In the genomic region with DNA sequence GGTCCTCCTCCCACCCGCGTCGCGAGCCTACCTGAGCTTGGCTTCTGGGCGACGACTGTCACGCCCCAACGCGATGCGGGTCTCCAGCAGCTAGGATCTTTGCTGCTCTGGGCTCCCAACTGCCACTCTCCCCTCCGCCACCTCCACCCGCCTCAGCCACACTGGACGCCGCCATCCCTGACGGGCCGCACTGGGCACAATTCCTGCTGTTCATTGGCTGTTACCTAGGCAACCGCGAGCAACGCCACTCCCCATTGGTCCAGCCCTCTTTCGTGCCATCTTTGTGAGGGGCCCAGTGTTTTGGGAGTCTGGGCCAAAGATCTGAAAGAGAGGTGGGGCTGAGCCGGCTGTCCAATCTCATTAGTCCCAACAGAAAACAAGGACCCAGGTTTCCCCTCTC, we compare ENCODE assay signal across 8 mouse cellular contexts. TPM values are rescaled to one million over a fixed set of nuclear protein-coding genes. Genes with fewer than 3 reads are reported as not detected.
DNase-seq lines count a peak whose midpoint lies in the region; ATAC-seq and TF ChIP-seq lines count a peak whose summit lies in the region.

A gene (minus strand): TSS at position 192 of the 400 bp plus-strand sequence.

- peak; percentile 61; the same call in 1 of the 2 replicates for TF ChIP-seq POLR2A in limb, embryonic 14.5 days (IDR thresholded peaks at IDR 0.05; ENCODE audit: borderline replicate concordance, extremely low read depth, insufficient read depth, insufficient read length)

- ATAC-seq in embryonic facial prominence, embryonic 15.5 days (ENCODE audit: insufficient number of reproducible peaks, low FRiP score, low TSS enrichment, low read depth), result peak; percentile 77
- ATAC-seq in kidney, embryonic 14.5 days (ENCODE audit: low FRiP score, low TSS enrichment), result peak; percentile 85
- ATAC-seq in limb, embryonic 14.5 days (ENCODE audit: low FRiP score, low read depth), result peak; percentile 79
- ATAC-seq in midbrain, postnatal 0 days (ENCODE audit: low FRiP score), result peak; percentile 84
- peak; percentile 73 for ATAC-seq in stomach, embryonic 14.5 days (ENCODE audit: insufficient number of reproducible peaks, insufficient read depth, low FRiP score, low read depth)

- no peaks in the 10 kb centered on the region for H3K27me3 ChIP-seq in embryonic facial prominence, embryonic 15.5 days
- no peaks in the 10 kb centered on the region for H3K27me3 ChIP-seq in heart, embryonic 10.5 days (ENCODE audit: insufficient read depth, poor library complexity, severe bottlenecking)
- no peaks in the 10 kb centered on the region for H3K27me3 ChIP-seq in kidney, embryonic 14.5 days (ENCODE audit: control insufficient read depth, insufficient read depth, low read length)
- no peaks in the 10 kb centered on the region for H3K27me3 ChIP-seq in limb, embryonic 14.5 days (ENCODE audit: control insufficient read depth, insufficient read depth, low read length)
- no peaks in the 10 kb centered on the region for H3K27me3 ChIP-seq in midbrain, postnatal 0 days (ENCODE audit: insufficient read depth, low read length)
- no peaks in the 10 kb centered on the region for H3K27me3 ChIP-seq in stomach, embryonic 14.5 days (ENCODE audit: control insufficient read depth, insufficient read depth, low read length)

- peak within 1 kb of the TSS; percentile 74 for H3K4me3 ChIP-seq in embryonic facial prominence, embryonic 15.5 days (replicated peaks)
- peak within 1 kb of the TSS; percentile 84 for H3K4me3 ChIP-seq in heart, embryonic 10.5 days
- peak within 1 kb of the TSS; percentile 81 for H3K4me3 ChIP-seq in kidney, embryonic 14.5 days (ENCODE audit: low read length)
- peak within 1 kb of the TSS; percentile 66 for H3K4me3 ChIP-seq in limb, embryonic 14.5 days (replicated peaks; ENCODE audit: low read length)
- peak within 1 kb of the TSS; percentile 72 for H3K4me3 ChIP-seq in midbrain, postnatal 0 days (ENCODE audit: low read depth, low read length)
- H3K4me3 ChIP-seq in stomach, embryonic 14.5 days (ENCODE audit: low read depth, low read length), result peak within 1 kb of the TSS; percentile 54

- peak within 1 kb of the TSS; percentile 90 for H3K4me2 ChIP-seq in embryonic facial prominence, embryonic 15.5 days (replicated peaks)
- peak within 1 kb of the TSS; percentile 89 for H3K4me2 ChIP-seq in kidney, embryonic 14.5 days (replicated peaks; ENCODE audit: low read depth, low read length)
- H3K4me2 ChIP-seq in limb, embryonic 14.5 days (replicated peaks; ENCODE audit: low read depth, low read length, severe bottlenecking), result peak within 1 kb of the TSS; percentile 88
- peak within 1 kb of the TSS; percentile 72 for H3K4me2 ChIP-seq in midbrain, postnatal 0 days (ENCODE audit: low read depth, low read length, poor library complexity, severe bottlenecking)
- peak within 1 kb of the TSS; percentile 78 for H3K4me2 ChIP-seq in stomach, embryonic 14.5 days (replicated peaks; ENCODE audit: low read depth, low read length)

- peak; percentile 97 for DNase-seq in 3T3-L1 (ENCODE audit: low read depth, low spot score)
- peak; percentile 97 for DNase-seq in brain, adult 2 months (ENCODE audit: low read depth, low spot score)
- peak; percentile 95 for DNase-seq in heart, embryonic 10.5 days (ENCODE audit: low spot score)
- DNase-seq in limb, embryonic 14.5 days (ENCODE audit: low spot score), result peak; percentile 88
- DNase-seq in midbrain, postnatal 0 days (ENCODE audit: low spot score), result peak; percentile 97

- H3K36me3 ChIP-seq in embryonic facial prominence, embryonic 15.5 days, result no peaks in the 10 kb centered on the region
- no peaks in the 10 kb centered on the region for H3K36me3 ChIP-seq in heart, embryonic 10.5 days
- H3K36me3 ChIP-seq in kidney, embryonic 14.5 days (ENCODE audit: control insufficient read depth, insufficient read depth, low read length), result no peaks in the 10 kb centered on the region
- H3K36me3 ChIP-seq in limb, embryonic 14.5 days (ENCODE audit: control insufficient read depth, insufficient read depth, low read length), result no peaks in the 10 kb centered on the region
- no peaks in the 10 kb centered on the region for H3K36me3 ChIP-seq in midbrain, postnatal 0 days (ENCODE audit: insufficient read depth, low read length)
- H3K36me3 ChIP-seq in stomach, embryonic 14.5 days (ENCODE audit: control insufficient read depth, insufficient read depth, low read length), result no peaks in the 10 kb centered on the region

- no peak for TF ChIP-seq CTCF in midbrain, postnatal 0 days (IDR thresholded peaks at IDR 0.05)

- no peaks in the 10 kb centered on the region for H3K9me3 ChIP-seq in embryonic facial prominence, embryonic 15.5 days (replicated peaks)
- H3K9me3 ChIP-seq in heart, embryonic 10.5 days, result no peaks in the 10 kb centered on the region
- no peaks in the 10 kb centered on the region for H3K9me3 ChIP-seq in kidney, embryonic 14.5 days (ENCODE audit: control insufficient read depth, low read length)
- no peaks in the 10 kb centered on the region for H3K9me3 ChIP-seq in limb, embryonic 14.5 days (ENCODE audit: control insufficient read depth, low read length)
- H3K9me3 ChIP-seq in midbrain, postnatal 0 days (ENCODE audit: low read length), result no peaks in the 10 kb centered on the region
- H3K9me3 ChIP-seq in stomach, embryonic 14.5 days (ENCODE audit: control insufficient read depth, low read depth, low read length), result no peaks in the 10 kb centered on the region

- H3K27ac ChIP-seq in embryonic facial prominence, embryonic 15.5 days (replicated peaks), result no peak within 1 kb of the TSS
- H3K27ac ChIP-seq in heart, embryonic 10.5 days, result peak within 1 kb of the TSS; percentile 85
- no peak within 1 kb of the TSS for H3K27ac ChIP-seq in kidney, embryonic 14.5 days (ENCODE audit: low read depth, low read length)
- H3K27ac ChIP-seq in limb, embryonic 14.5 days (replicated peaks; ENCODE audit: low read depth, low read length), result no peak within 1 kb of the TSS; the same call in 1 of the 2 replicates
- H3K27ac ChIP-seq in midbrain, postnatal 0 days (ENCODE audit: low read depth, low read length), result peak within 1 kb of the TSS; percentile 77
- no peak within 1 kb of the TSS for H3K27ac ChIP-seq in stomach, embryonic 14.5 days (ENCODE audit: low read length)

- H3K4me1 ChIP-seq in embryonic facial prominence, embryonic 15.5 days, result peaks cover 15% of the 10 kb centered on the region
- peaks cover 27% of the 10 kb centered on the region for H3K4me1 ChIP-seq in heart, embryonic 10.5 days
- peaks cover 13% of the 10 kb centered on the region for H3K4me1 ChIP-seq in kidney, embryonic 14.5 days (ENCODE audit: control insufficient read depth, insufficient read depth, low read length)
- peaks cover 11% of the 10 kb centered on the region for H3K4me1 ChIP-seq in limb, embryonic 14.5 days (ENCODE audit: control insufficient read depth, insufficient read depth, low read length)
- H3K4me1 ChIP-seq in midbrain, postnatal 0 days (ENCODE audit: insufficient read depth, low read length), result no peaks in the 10 kb centered on the region
- peaks cover 6% of the 10 kb centered on the region for H3K4me1 ChIP-seq in stomach, embryonic 14.5 days (ENCODE audit: control insufficient read depth, insufficient read depth, low read length)

- WGBS in embryonic facial prominence, embryonic 15.5 days, result 0% methylated on average over 21 of the region's 21 CpGs
- under 1% methylated on average over 21 of the region's 21 CpGs for WGBS in heart, embryonic 10.5 days
- under 1% methylated on average over 21 of the region's 21 CpGs for WGBS in kidney, embryonic 14.5 days
- under 1% methylated on average over 21 of the region's 21 CpGs for WGBS in limb, embryonic 14.5 days
- WGBS in midbrain, postnatal 0 days, result under 1% methylated on average over 21 of the region's 21 CpGs
- under 1% methylated on average over 21 of the region's 21 CpGs for WGBS in stomach, embryonic 14.5 days

- peak within 1 kb of the TSS; percentile 51 for H3K9ac ChIP-seq in embryonic facial prominence, embryonic 15.5 days
- peak within 1 kb of the TSS; percentile 75 for H3K9ac ChIP-seq in kidney, embryonic 14.5 days (ENCODE audit: low read depth, low read length)
- peak within 1 kb of the TSS; percentile 69 for H3K9ac ChIP-seq in limb, embryonic 14.5 days (ENCODE audit: low read depth, low read length, severe bottlenecking)
- peak within 1 kb of the TSS; percentile 86 for H3K9ac ChIP-seq in midbrain, postnatal 0 days (replicated peaks; ENCODE audit: low read length, poor library complexity, severe bottlenecking)
- peak within 1 kb of the TSS; percentile 43 for H3K9ac ChIP-seq in stomach, embryonic 14.5 days (replicated peaks; ENCODE audit: low read depth, low read length)

RNA-seq across cellular contexts. Expression of the gene that starts here (rescaled TPM):
- 29.0 and 30.0 TPM in 2 replicates for polyA plus RNA-seq in embryonic facial prominence, embryonic 15.5 days (2015; fragmentation: Nextera tagmentation; extraction: Ambion mirVana)
- polyA plus RNA-seq in heart, embryonic 10.5 days (2016; fragmentation: Nextera tagmentation; extraction: Ambion mirVana), result 18.8 and 22.0 TPM in 2 replicates
- polyA plus RNA-seq in kidney, embryonic 14.5 days (2014; fragmentation: Nextera tagmentation; extraction: Ambion mirVana), result 27.8 and 33.6 TPM in 2 replicates
- 22.8 and 25.8 TPM in 2 replicates for polyA plus RNA-seq in limb, embryonic 14.5 days (2012; rRNA removed)
- 20.0 and 25.5 TPM in 2 replicates for polyA plus RNA-seq in limb, embryonic 14.5 days (2014; fragmentation: Nextera tagmentation; extraction: Ambion mirVana)
- total RNA-seq in midbrain, postnatal 0 days (2014; rRNA removed), result 47.2 and 47.5 TPM in 2 replicates
- 122 and 123 TPM in 2 replicates for polyA plus RNA-seq in midbrain, postnatal 0 days (2015; fragmentation: Nextera tagmentation; extraction: Ambion mirVana)
- 27.0 and 27.6 TPM in 2 replicates for polyA plus RNA-seq in stomach, embryonic 14.5 days (2014; fragmentation: Nextera tagmentation; extraction: Ambion mirVana)

Comparison
In these comparisons a context has a peak if more than half of its experiments do, and no peak if none do; other contexts are left out.
1. H3K27ac ChIP-seq: peak in heart, embryonic 10.5 days (single experiment) and midbrain, postnatal 0 days (single experiment); none in embryonic facial prominence, embryonic 15.5 days (single experiment), kidney, embryonic 14.5 days (single experiment), limb, embryonic 14.5 days (single experiment) and stomach, embryonic 14.5 days (single experiment).
2. Peak in every context shown above with its lines, with median percentiles within 50 percentile points of each other: DNase-seq, ATAC-seq, H3K4me2 ChIP-seq, H3K4me3 ChIP-seq and H3K9ac ChIP-seq.